Mouse (Mus musculus) hindbrain, postnatal 0 days (tissue): Measurements from ENCODE around the gene Draxin. TPM values are rescaled to one million over a fixed set of nuclear protein-coding genes. Genes with fewer than 3 reads are reported as not detected.
"Not testable (repeated sequence)": the region's sequence is repeated elsewhere in the genome, so short reads cannot be mapped to it uniquely, and the experiment has no call there.

Source experiments
- ATAC-seq: fragments of 200-750 bp; cut with Nextera tagmentation; 2 replicates; pipeline ENCODE4 v1.8.0; 2017; ENCODE audit warnings: mild to moderate bottlenecking, moderate TSS enrichment, moderate library complexity
- DNase-seq: peaks from one replicate; pipeline ENCODE4 v3.0.0-alpha.2; 2015; ENCODE audit warnings: low spot score
- H3K27ac ChIP-seq: fragments of 300-500 bp; sonication (generic); 2 replicates; pipeline ENCODE4 v1.5.1; 2014; ENCODE audit warnings: mild to moderate bottlenecking
- H3K27me3 ChIP-seq: fragments of 300-500 bp; sonication (generic); 2 replicates; pipeline ENCODE4 v1.6.1; 2014; ENCODE audit warnings: low read length, mixed read lengths; ENCODE audit not compliant: insufficient read depth
- H3K36me3 ChIP-seq: fragments of 300-500 bp; sonication (generic); 2 replicates; pipeline ENCODE4 v1.6.1; 2014; ENCODE audit warnings: low read length, mixed read lengths; ENCODE audit not compliant: insufficient read depth
- H3K4me1 ChIP-seq: fragments of 300-500 bp; sonication (generic); 2 replicates; pipeline ENCODE4 v1.6.1; 2014; ENCODE audit warnings: antibody characterized with exemption, low read length, mixed read lengths; ENCODE audit not compliant: insufficient read depth
- H3K4me2 ChIP-seq: fragments of 300-500 bp; sonication (generic); 2 replicates; pipeline ENCODE4 v1.6.1; 2014; ENCODE audit warnings: low read depth, mild to moderate bottlenecking, low read length, moderate library complexity, mixed read lengths
- H3K4me3 ChIP-seq: fragments of 300-500 bp; sonication (generic); 2 replicates; pipeline ENCODE4 v1.5.1; 2014; ENCODE audit warnings: low read length
- H3K9ac ChIP-seq: fragments of 300-500 bp; sonication (generic); replicated peaks from 2 replicates; pipeline ENCODE4 v1.6.1; 2014; ENCODE audit warnings: mild to moderate bottlenecking, low read length, moderate library complexity, mixed read lengths
- H3K9me3 ChIP-seq: fragments of 300-500 bp; sonication (generic); 2 replicates; pipeline ENCODE4 v1.6.1; 2016; ENCODE audit warnings: low read length, mixed read lengths
- CTCF ChIP-seq: IDR thresholded peaks from 2 replicates; pipeline ENCODE4 v1.5.1; 2016; ENCODE audit warnings: antibody characterized with exemption, control low read depth, low read depth
- WGBS: fragments of 180-500 bp; shearing (Covaris S2); extraction: QIAGEN DNeasy Blood & Tissue Kit; methylation state at CpG from one replicate; pipeline ENCODE4 v1.1.7; 2014; 5-methylcytosine and 5-hydroxymethylcytosine counted together
- microRNA-seq, 2 experiments: library from miRNA; unstranded; fragments of <30 nt; microRNA quantifications; one replicate each; pipeline ENCODE4; 2016
- polyA plus RNA-seq: library from polyadenylated mRNA; unstranded; fragments of >200 nt; fragmentation: Nextera tagmentation; extraction: Ambion mirVana; gene quantifications from 2 replicates; pipeline ENCODE4 v1.2.1, GENCODE M21; 2015
- total RNA-seq: library from RNA; depleted of rRNA; stranded (reverse); fragments of >200 nt; gene quantifications from 2 replicates; pipeline ENCODE4 v1.2.3, GENCODE M21; 2014; rRNA removed

Draxin gene
- total and polyA plus RNA-seq, 2 experiments from 2014 or later: 7.2 to 44.9 TPM

GRCm38 (mm10) chr4:148052976-148053375 is 77.5 kb downstream of the Draxin start:
- H3K9ac ChIP-seq: no peak overlapping the region
- H3K27ac ChIP-seq: no peak overlapping the region
- H3K4me2 ChIP-seq: no peak overlapping the region
- no peaks in the 10 kb centered on the region for H3K27me3 ChIP-seq
- WGBS: 68% methylated on average over 2 of the region's 2 CpGs
- H3K4me3 ChIP-seq: no peak overlapping the region
- ATAC-seq (no peak), DNase-seq (no peak)
- no peaks in the 10 kb centered on the region for H3K9me3 ChIP-seq
- no peaks in the 10 kb centered on the region for H3K4me1 ChIP-seq
- peaks cover 64% of the 10 kb centered on the region for H3K36me3 ChIP-seq
- TF ChIP-seq CTCF: no peak

- Histone ChIP-seq H3K27ac (no peak overlapping the region), H3K4me1 (no peaks in the 10 kb centered on the region), H3K27me3 (no peaks in the 10 kb centered on the region), H3K4me3 (no peak overlapping the region), H3K9ac (no peak overlapping the region), H3K36me3 (peaks cover 58% of the 10 kb centered on the region), H3K4me2 (no peak overlapping the region), H3K9me3 (no peaks in the 10 kb centered on the region)
- no peak for TF ChIP-seq CTCF
- ATAC-seq: no peak
- 93% methylated on average over 11 of the region's 11 CpGs for WGBS
- DNase-seq: no peak
Measured at GRCm38 (mm10) chr4:148051886-148052285, 78.6 kb downstream of the Draxin start.

GRCm38 (mm10) chr4:148051046-148051776 is 79.3 kb downstream of the Draxin start:
- WGBS: 87% methylated on average over 13 of the region's 13 CpGs
- H3K4me1 ChIP-seq: no peaks in the 10 kb centered on the region
- no peak for DNase-seq
- H3K9me3 ChIP-seq: no peaks in the 10 kb centered on the region
- no peak overlapping the region for H3K4me2 ChIP-seq
- peaks cover 56% of the 10 kb centered on the region for H3K36me3 ChIP-seq
- TF ChIP-seq CTCF: no peak
- no peaks in the 10 kb centered on the region for H3K27me3 ChIP-seq
- no peak for ATAC-seq
- H3K27ac ChIP-seq: no peak overlapping the region
- no peak overlapping the region for H3K4me3 ChIP-seq
- no peak overlapping the region for H3K9ac ChIP-seq

GRCm38 (mm10) chr4:148050396-148050914 is 80.0 kb downstream of the Draxin start:
- not testable (repeated sequence) for H3K27ac ChIP-seq, H3K9me3 ChIP-seq, H3K4me1 ChIP-seq, H3K9ac ChIP-seq, DNase-seq, H3K4me2 ChIP-seq, H3K4me3 ChIP-seq, ATAC-seq, H3K27me3 ChIP-seq
- 95% methylated on average over 3 of the region's 3 CpGs for WGBS
- H3K36me3 ChIP-seq: peaks cover 49% of the 10 kb centered on the region

Small RNA genes lying within 50 kb of the gene (microRNA-seq; reads per million reads assigned to microRNA genes)
- gene Mir7022: 0 to 0.36 reads per million in 2 experiments

Other genes starting within 250 kb of the Draxin start
- gene Mfn2, start 226.0 kb downstream of the Draxin start, total RNA-seq: 86.1 and 88.6 TPM in 2 replicates
- 84.9 and 86.8 TPM in 2 replicates for gene Mfn2, start 226.0 kb downstream of the Draxin start, polyA plus RNA-seq
- gene Plod1, start 193.9 kb downstream of the Draxin start, total RNA-seq: 30.0 and 46.2 TPM in 2 replicates
- gene Plod1, start 193.9 kb downstream of the Draxin start, polyA plus RNA-seq: 22.6 and 22.8 TPM in 2 replicates
- 62.9 and 70.9 TPM in 2 replicates for gene 2510039O18Rik, start 189.8 kb downstream of the Draxin start, total RNA-seq
- 10.3 and 11.0 TPM in 2 replicates for gene 2510039O18Rik, start 189.8 kb downstream of the Draxin start, polyA plus RNA-seq
- 1.3 TPM in 1 of 2 replicates, not detected in the other for gene Nppb, start 144.9 kb downstream of the Draxin start, total RNA-seq
- 0.19 and 0.72 TPM in 2 replicates for gene Nppb, start 144.9 kb downstream of the Draxin start, polyA plus RNA-seq
- gene Nppa, start 130.0 kb downstream of the Draxin start, total RNA-seq: 0.58 and 1.8 TPM in 2 replicates
- 2.0 and 2.6 TPM in 2 replicates for gene Nppa, start 130.0 kb downstream of the Draxin start, polyA plus RNA-seq
- 58.6 and 60.7 TPM in 2 replicates for gene Clcn6, start 91.9 kb downstream of the Draxin start, total RNA-seq
- 22.0 and 24.4 TPM in 2 replicates for gene Clcn6, start 91.9 kb downstream of the Draxin start, polyA plus RNA-seq
- 46.0 and 52.4 TPM in 2 replicates for gene Mthfr, start 91.6 kb downstream of the Draxin start, total RNA-seq
- gene Mthfr, start 91.6 kb downstream of the Draxin start, polyA plus RNA-seq: 9.3 and 10.6 TPM in 2 replicates
- gene Agtrap, start 42.7 kb downstream of the Draxin start, total RNA-seq: 6.2 and 7.6 TPM in 2 replicates
- gene Agtrap, start 42.7 kb downstream of the Draxin start, polyA plus RNA-seq: 9.9 and 10.4 TPM in 2 replicates
- 39.9 and 56.5 TPM in 2 replicates for gene Mad2l2, start 314 bp downstream of the Draxin start, total RNA-seq
- 99.7 and 102 TPM in 2 replicates for gene Mad2l2, start 314 bp downstream of the Draxin start, polyA plus RNA-seq
- 23.7 and 36.3 TPM in 2 replicates for gene Fbxo6, start 21.4 kb upstream of the Draxin start, total RNA-seq
- gene Fbxo6, start 21.4 kb upstream of the Draxin start, polyA plus RNA-seq: 23.8 and 24.0 TPM in 2 replicates
- gene Fbxo44, start 29.8 kb upstream of the Draxin start, total RNA-seq: 199 and 200 TPM in 2 replicates
- gene Fbxo44, start 29.8 kb upstream of the Draxin start, polyA plus RNA-seq: 118 and 122 TPM in 2 replicates
- 25.5 and 39.8 TPM in 2 replicates for gene Fbxo2, start 29.9 kb upstream of the Draxin start, total RNA-seq
- gene Fbxo2, start 29.9 kb upstream of the Draxin start, polyA plus RNA-seq: 45.6 and 49.9 TPM in 2 replicates
- 31.6 and 53.0 TPM in 2 replicates for gene Disp3, start 157.3 kb upstream of the Draxin start, total RNA-seq
- 7.7 and 8.4 TPM in 2 replicates for gene Disp3, start 157.3 kb upstream of the Draxin start, polyA plus RNA-seq